13 mouse cellular contexts compared by ENCODE assay signal in genomic region chr6:29876782-29877181, GRCm38 (mm10).
"Had no signal": no experiment of that assay in that cellular context is flagged by ENCODE, and none has a peak within 500 bp of the region (broad histone marks: within the 10 kb centered on the region; RNA-seq: fewer than 3 reads in every experiment).

No protein-coding gene starts in this region.

- DNase-seq: gastrocnemius, adult 2 months; gastrocnemius, postnatal 10 days; gastrocnemius, postnatal 36 days; heart, adult 18-20 months; heart, postnatal 14 days; heart, postnatal 36 days; kidney, adult 18-20 months; kidney, adult 8-10 months; kidney, postnatal 14 days; kidney, postnatal 36 days; layer of hippocampus, adult 9-11 months; layer of hippocampus, postnatal 36 days; left cerebral cortex, postnatal 4 days had no signal
